ENCODE assay signal across 10 mouse cellular contexts in the genomic region with DNA sequence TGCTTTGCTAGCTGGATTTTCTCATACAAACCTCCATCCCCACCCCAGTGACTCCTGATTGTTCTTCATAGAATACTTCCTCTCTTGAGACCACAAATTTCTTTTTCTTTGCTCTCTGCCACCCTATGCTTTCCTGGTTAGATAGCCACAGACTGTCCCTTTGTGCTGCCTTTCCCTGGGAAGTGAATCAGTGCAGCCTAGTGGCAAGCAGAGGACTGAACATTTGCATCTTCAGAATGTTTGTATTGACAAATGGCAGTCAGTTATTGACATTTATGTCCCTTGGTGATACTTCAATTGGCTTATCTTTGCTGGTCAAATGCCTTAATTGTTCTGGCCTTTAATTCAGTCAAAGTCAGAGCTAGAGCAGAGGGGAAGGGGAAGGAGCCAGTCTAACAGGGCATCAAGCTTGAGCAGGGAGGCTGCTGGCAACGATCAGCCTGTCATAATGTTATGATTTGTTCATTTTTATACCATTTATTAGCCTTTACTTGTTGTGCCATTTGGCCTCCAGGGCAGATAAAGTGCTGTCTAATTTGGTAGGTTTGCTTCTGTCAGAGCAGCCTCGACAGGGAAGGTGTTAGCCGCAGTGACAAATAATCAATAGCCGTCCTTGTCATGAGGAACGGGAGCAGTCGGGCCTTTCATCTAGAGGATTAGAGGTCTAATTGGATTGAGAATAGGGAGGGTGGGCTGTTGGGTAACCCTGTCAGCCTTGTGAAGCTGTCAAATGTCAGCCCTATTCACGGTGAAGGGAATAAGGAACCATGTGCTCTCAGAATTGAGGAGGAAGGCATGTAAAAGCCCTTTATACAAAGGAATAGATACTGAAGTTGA. TPM values are rescaled to one million over a fixed set of nuclear protein-coding genes. Genes with fewer than 3 reads are reported as not detected.
DNase-seq lines count a peak whose midpoint lies in the region; ATAC-seq and TF ChIP-seq lines count a peak whose summit lies in the region.
"Had no signal": no experiment of that assay in that cellular context is flagged by ENCODE, and none has a peak within 500 bp of the region (broad histone marks: within the 10 kb centered on the region; RNA-seq: fewer than 3 reads in every experiment).

No protein-coding gene starts in this region.

- no peak for ATAC-seq in liver, postnatal 0 days
- no peak for ATAC-seq in liver, embryonic 12.5 days
- ATAC-seq in forebrain, embryonic 13.5 days = peak; percentile 88
- no peak for ATAC-seq in monocyte, adult 5-6 weeks (replicated peaks; ENCODE audit: insufficient number of reproducible peaks, low FRiP score, low TSS enrichment, poor library complexity, severe bottlenecking)

- H3K4me2 ChIP-seq in liver, postnatal 0 days (ENCODE audit: low read depth, low read length) = no peak overlapping the region
- no peak overlapping the region for H3K4me2 ChIP-seq in liver, embryonic 12.5 days
- 0 out of 2 replicates have a peak overlapping the region, but pooled peaks have one; percentile 0 for H3K4me2 ChIP-seq in forebrain, embryonic 13.5 days
- H3K4me2 ChIP-seq: heart, embryonic 12.5 days; stomach, embryonic 15.5 days had no signal

- H3K4me1 ChIP-seq in liver, postnatal 0 days (ENCODE audit: insufficient read depth) = 0 out of 2 replicates have a peak, but pooled peaks cover 2% of the 10 kb centered on the region
- no peaks in the 10 kb centered on the region for H3K4me1 ChIP-seq in liver, embryonic 12.5 days
- peaks cover 8% of the 10 kb centered on the region; the same call in 1 of the 2 replicates for H3K4me1 ChIP-seq in forebrain, embryonic 13.5 days
- peaks cover 20% of the 10 kb centered on the region for H3K4me1 ChIP-seq in midbrain, embryonic 10.5 days
- H3K4me1 ChIP-seq: heart, embryonic 12.5 days; stomach, embryonic 15.5 days had no signal

- H3K36me3 ChIP-seq in liver, postnatal 0 days (replicated peaks; ENCODE audit: insufficient read depth, low read length) = no peaks in the 10 kb centered on the region
- H3K36me3 ChIP-seq in liver, embryonic 12.5 days = no peaks in the 10 kb centered on the region
- H3K36me3 ChIP-seq in forebrain, embryonic 13.5 days (ENCODE audit: poor library complexity, severe bottlenecking) = no peaks in the 10 kb centered on the region
- no peaks in the 10 kb centered on the region for H3K36me3 ChIP-seq in midbrain, embryonic 10.5 days
- H3K36me3 ChIP-seq: heart, embryonic 12.5 days; stomach, embryonic 15.5 days had no signal

- no peaks in the 10 kb centered on the region for H3K9me3 ChIP-seq in liver, postnatal 0 days (ENCODE audit: low read length)
- no peaks in the 10 kb centered on the region for H3K9me3 ChIP-seq in liver, embryonic 12.5 days (replicated peaks)
- no peaks in the 10 kb centered on the region for H3K9me3 ChIP-seq in forebrain, embryonic 13.5 days (replicated peaks)
- no peaks in the 10 kb centered on the region for H3K9me3 ChIP-seq in midbrain, embryonic 10.5 days (replicated peaks)
- H3K9me3 ChIP-seq: heart, embryonic 12.5 days; stomach, embryonic 15.5 days had no signal

- no peak for TF ChIP-seq EP300 in liver, postnatal 0 days (IDR thresholded peaks at IDR 0.05; ENCODE audit: low read depth)

- H3K4me3 ChIP-seq in liver, postnatal 0 days (ENCODE audit: low read depth, low read length) = no peak overlapping the region
- H3K4me3 ChIP-seq in liver, embryonic 12.5 days = no peak overlapping the region
- H3K4me3 ChIP-seq in forebrain, embryonic 13.5 days = no peak overlapping the region
- no peak overlapping the region for H3K4me3 ChIP-seq in midbrain, embryonic 10.5 days
- H3K4me3 ChIP-seq: heart, embryonic 12.5 days; stomach, embryonic 15.5 days had no signal

- no peak overlapping the region for H3K9ac ChIP-seq in liver, postnatal 0 days (replicated peaks)
- no peak overlapping the region for H3K9ac ChIP-seq in liver, embryonic 12.5 days
- H3K9ac ChIP-seq in forebrain, embryonic 13.5 days = no peak overlapping the region
- H3K9ac ChIP-seq: heart, embryonic 12.5 days; stomach, embryonic 15.5 days had no signal

- no peak for DNase-seq in liver, postnatal 0 days
- DNase-seq in midbrain, embryonic 10.5 days (ENCODE audit: low spot score) = peak; percentile 50
- DNase-seq in spleen, adult 18-20 months = no peak
- no peak for DNase-seq in gastrocnemius, adult 8-10 months (ENCODE audit: low spot score in 2 of 2)
- DNase-seq: kidney, adult 9 months had no signal

- H3K27ac ChIP-seq in liver, postnatal 0 days (ENCODE audit: low read depth) = no peak overlapping the region
- no peak overlapping the region for H3K27ac ChIP-seq in liver, embryonic 12.5 days
- no peak overlapping the region for H3K27ac ChIP-seq in forebrain, embryonic 13.5 days
- no peak overlapping the region for H3K27ac ChIP-seq in midbrain, embryonic 10.5 days (replicated peaks)
- H3K27ac ChIP-seq: stomach, embryonic 15.5 days had no signal

- no peaks in the 10 kb centered on the region for H3K27me3 ChIP-seq in liver, postnatal 0 days (ENCODE audit: insufficient read depth, low read length)
- H3K27me3 ChIP-seq in liver, embryonic 12.5 days (replicated peaks) = no peaks in the 10 kb centered on the region
- peaks cover 6% of the 10 kb centered on the region; the same call in 1 of the 2 replicates for H3K27me3 ChIP-seq in forebrain, embryonic 13.5 days
- H3K27me3 ChIP-seq in midbrain, embryonic 10.5 days (ENCODE audit: low read depth, poor library complexity, severe bottlenecking) = peaks cover 45% of the 10 kb centered on the region
- H3K27me3 ChIP-seq: heart, embryonic 12.5 days; stomach, embryonic 15.5 days had no signal

- 51% methylated on average over 7 of the region's 7 CpGs for WGBS in liver, postnatal 0 days (ENCODE audit: insufficient replicate concordance)
- 35% methylated on average over 7 of the region's 7 CpGs for WGBS in liver, embryonic 12.5 days (ENCODE audit: insufficient replicate concordance)
- WGBS in forebrain, embryonic 13.5 days = 2% methylated on average over 7 of the region's 7 CpGs
- WGBS in midbrain, embryonic 10.5 days = 4% methylated on average over 7 of the region's 7 CpGs

- TF ChIP-seq CTCF in liver, postnatal 0 days (IDR thresholded peaks at IDR 0.05; ENCODE audit: low read depth) = peak; percentile 36; the same call in 1 of the 2 replicates

RNA-seq across cellular contexts. Expression of gene Invs, which starts 55.6 kb away (rescaled TPM):
- polyA plus RNA-seq in liver, postnatal 0 days (2015; fragmentation: Nextera tagmentation; extraction: Ambion mirVana) = 1.2 and 1.3 TPM in 2 replicates
- 3.3 and 3.7 TPM in 2 replicates for polyA plus RNA-seq in liver, embryonic 12.5 days (2016; fragmentation: Nextera tagmentation; extraction: Ambion mirVana)
- polyA plus RNA-seq in forebrain, embryonic 13.5 days (2015; fragmentation: Nextera tagmentation; extraction: Ambion mirVana) = 7.8 and 9.5 TPM in 2 replicates
- polyA plus RNA-seq in midbrain, embryonic 10.5 days (2016; fragmentation: Nextera tagmentation; extraction: Ambion mirVana) = 9.0 and 9.4 TPM in 2 replicates
- total RNA-seq in gastrocnemius, adult 8-10 months (2022) = 1 to 10 TPM; 1.8 to 2.7 (median 2.3) TPM
- total RNA-seq in monocyte, adult 5-6 weeks (2017) = 4.6 to 11.1 TPM (median 8.0 TPM) in 3 replicates

RNA-seq across cellular contexts. Expression of gene Erp44, which starts 55.8 kb away (rescaled TPM):
- polyA plus RNA-seq in liver, postnatal 0 days (2015; fragmentation: Nextera tagmentation; extraction: Ambion mirVana) = 66.0 and 69.3 TPM in 2 replicates
- polyA plus RNA-seq in liver, embryonic 12.5 days (2016; fragmentation: Nextera tagmentation; extraction: Ambion mirVana) = 55.6 and 56.3 TPM in 2 replicates
- 60.7 and 61.9 TPM in 2 replicates for polyA plus RNA-seq in forebrain, embryonic 13.5 days (2015; fragmentation: Nextera tagmentation; extraction: Ambion mirVana)
- polyA plus RNA-seq in midbrain, embryonic 10.5 days (2016; fragmentation: Nextera tagmentation; extraction: Ambion mirVana) = 66.7 and 68.5 TPM in 2 replicates
- total RNA-seq in gastrocnemius, adult 8-10 months (2022) = 10 to 100 TPM; 22.0 to 29.4 (median 25.7) TPM
- 63.4 to 88.5 TPM (median 75.0 TPM) in 3 replicates for total RNA-seq in monocyte, adult 5-6 weeks (2017)
